Mouse (Mus musculus) brain, embryonic 18.5 days (tissue): ENCODE data around the gene Pgc.

Experiments
- DNase-seq: peaks from one replicate; pipeline ENCODE4 v3.0.0-alpha.2; 2012; ENCODE audit warnings: low read depth, low spot score

Gene Pgc

GRCm38 (mm10) chr17:47707961-47708360 lies 18.7 kb upstream of the Pgc start:
- no peak for DNase-seq

GRCm38 (mm10) chr17:47708972-47709371 lies 17.7 kb upstream of the Pgc start:
- DNase-seq: no peak

GRCm38 (mm10) chr17:47710036-47710435 lies 16.6 kb upstream of the Pgc start:
- DNase-seq: no peak

GRCm38 (mm10) chr17:47711883-47712282 lies 14.8 kb upstream of the Pgc start:
- no peak for DNase-seq

GRCm38 (mm10) chr17:47712889-47713571 lies 13.6 kb upstream of the Pgc start:
- DNase-seq: no peak

GRCm38 (mm10) chr17:47715037-47715436 lies 11.6 kb upstream of the Pgc start:
- no peak for DNase-seq

GRCm38 (mm10) chr17:47721183-47721582 lies 5.5 kb upstream of the Pgc start:
- DNase-seq: no peak

GRCm38 (mm10) chr17:47730633-47731575 lies 4.3 kb downstream of the Pgc start:
- DNase-seq: no peak

- no peak for DNase-seq
Observed at GRCm38 (mm10) chr17:47735553-47736100, 9.0 kb downstream of the Pgc start.

- DNase-seq: peak; percentile 63
Observed at GRCm38 (mm10) chr17:47736856-47737255, 10.2 kb downstream of the Pgc start, which contains the start of gene Tfeb. Gene Tfeb (plus strand): TSS chr17:47737030.

- DNase-seq: no peak
Observed at GRCm38 (mm10) chr17:47737271-47738065, 10.8 kb downstream of the Pgc start.

- DNase-seq: no peak
Observed at GRCm38 (mm10) chr17:47738066-47738878, 11.6 kb downstream of the Pgc start.

GRCm38 (mm10) chr17:47738879-47739798 lies 12.5 kb downstream of the Pgc start:
- DNase-seq: no peak

- DNase-seq: no peak
Observed at GRCm38 (mm10) chr17:47740186-47740585, 13.5 kb downstream of the Pgc start.

GRCm38 (mm10) chr17:47742991-47743734 lies 16.5 kb downstream of the Pgc start:
- DNase-seq: no peak

- DNase-seq: no peak
Observed at GRCm38 (mm10) chr17:47744086-47744485, 17.4 kb downstream of the Pgc start.

GRCm38 (mm10) chr17:47744746-47745368 lies 18.2 kb downstream of the Pgc start:
- no peak for DNase-seq

- DNase-seq: no peak
Observed at GRCm38 (mm10) chr17:47748791-47749553, 22.3 kb downstream of the Pgc start.
